Mouse (Mus musculus): ENCODE results near the gene Dpf3. TPM values are rescaled to one million over a fixed set of nuclear protein-coding genes. Genes with fewer than 3 reads are reported as not detected.

Gene Dpf3
- polyA plus RNA-seq, 1 experiment = 3.0 TPM

- peak overlapping the region; percentile 83 for H3K4me3 ChIP-seq (replicated peaks)
These were observed 14.7 kb upstream of the Dpf3 start for GRCm38 (mm10) chr12:83502190-83502589.

DNA sequence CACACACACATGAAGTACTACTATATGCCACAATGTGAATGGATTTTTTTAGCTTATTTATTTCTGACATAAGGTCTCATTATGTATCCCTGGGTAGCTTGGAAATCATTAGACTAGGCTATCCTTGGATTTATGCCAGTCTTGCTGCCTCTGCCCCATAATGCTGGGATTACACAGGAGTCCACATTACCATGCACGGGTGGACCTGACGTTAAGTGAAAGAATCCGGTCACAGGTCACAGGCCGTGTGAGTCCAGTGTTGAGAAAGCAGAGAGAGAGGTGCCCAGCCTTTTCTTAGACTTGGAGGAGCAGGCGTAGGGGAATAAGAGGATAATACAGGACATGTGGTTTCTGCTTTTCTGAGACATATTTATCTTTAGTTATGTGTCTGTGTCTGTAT lies 11.7 kb upstream of the Dpf3 start:
- H3K36me3 ChIP-seq (replicated peaks; ENCODE audit: low read length) = no peaks in the 10 kb centered on the region
- H3K9me3 ChIP-seq = peaks cover 4% of the 10 kb centered on the region; the same call in 1 of the 2 replicates
- H3K4me3 ChIP-seq (replicated peaks) = no peak overlapping the region
- TF ChIP-seq GATA1 (IDR thresholded peaks at IDR 0.05; ENCODE audit: borderline replicate concordance, low read length) = no peak
- no peak for TF ChIP-seq FLI1 (IDR thresholded peaks at IDR 0.05; ENCODE audit: low read length)
- peaks cover 12% of the 10 kb centered on the region for H3K4me1 ChIP-seq
- peaks cover 32% of the 10 kb centered on the region for H3K27me3 ChIP-seq (replicated peaks)

More at GRCm38 (mm10) chr12:83502190-83502589, 14.7 kb upstream of the Dpf3 start:
- TF ChIP-seq FLI1 (IDR thresholded peaks at IDR 0.05; ENCODE audit: low read length) (no peak), GATA1 (IDR thresholded peaks at IDR 0.05; ENCODE audit: borderline replicate concordance, low read length) (no peak)
- no peaks in the 10 kb centered on the region for H3K36me3 ChIP-seq (replicated peaks; ENCODE audit: low read length)
- peaks cover 17% of the 10 kb centered on the region for H3K27me3 ChIP-seq (replicated peaks)
- H3K9me3 ChIP-seq = peaks cover 4% of the 10 kb centered on the region; the same call in 1 of the 2 replicates
- peaks cover 12% of the 10 kb centered on the region for H3K4me1 ChIP-seq

GRCm38 (mm10) chr12:83497959-83498358 lies 10.4 kb upstream of the Dpf3 start:
- Histone ChIP-seq H3K4me1 (peaks cover 15% of the 10 kb centered on the region), H3K27me3 (replicated peaks) (peaks cover 45% of the 10 kb centered on the region), H3K9me3 (peaks cover 4% of the 10 kb centered on the region; the same call in 1 of the 2 replicates), H3K36me3 (replicated peaks; ENCODE audit: low read length) (no peaks in the 10 kb centered on the region), H3K4me3 (replicated peaks) (no peak overlapping the region)
- no peak for TF ChIP-seq GATA1 (IDR thresholded peaks at IDR 0.05; ENCODE audit: borderline replicate concordance, low read length)
- TF ChIP-seq FLI1 (IDR thresholded peaks at IDR 0.05; ENCODE audit: low read length) = no peak

GRCm38 (mm10) chr12:83496736-83497135 lies 9.2 kb upstream of the Dpf3 start:
- H3K27me3 ChIP-seq (replicated peaks) = peaks cover 49% of the 10 kb centered on the region
- peaks cover 8% of the 10 kb centered on the region for H3K4me1 ChIP-seq
- H3K4me3 ChIP-seq (replicated peaks) = no peak overlapping the region
- H3K36me3 ChIP-seq (replicated peaks; ENCODE audit: low read length) = no peaks in the 10 kb centered on the region
- H3K9me3 ChIP-seq = peaks cover 4% of the 10 kb centered on the region; the same call in 1 of the 2 replicates
- no peak for TF ChIP-seq FLI1 (IDR thresholded peaks at IDR 0.05; ENCODE audit: low read length)
- TF ChIP-seq GATA1 (IDR thresholded peaks at IDR 0.05; ENCODE audit: borderline replicate concordance, low read length) = no peak

DNA sequence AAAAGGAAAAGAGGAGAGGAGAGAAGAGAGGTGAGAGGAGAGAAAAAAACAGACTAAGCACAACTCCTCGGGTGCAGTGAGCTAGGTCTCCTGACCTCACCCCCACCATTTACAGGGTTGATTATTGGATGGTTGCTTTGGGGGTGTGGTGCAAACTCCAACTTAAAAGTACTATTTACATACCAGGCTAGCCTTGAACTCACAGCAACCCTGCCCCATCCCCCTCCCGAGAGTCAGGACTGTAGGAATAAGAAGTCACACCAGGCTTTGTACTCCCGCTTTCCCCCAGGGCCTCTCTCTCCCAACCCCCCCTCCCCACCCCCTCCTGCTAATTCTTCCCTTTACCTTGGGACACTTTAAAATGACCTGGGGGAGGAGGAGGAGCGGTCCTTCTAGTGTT lies 8.8 kb upstream of the Dpf3 start:
- Histone ChIP-seq H3K4me1 (peaks cover 4% of the 10 kb centered on the region; the same call in 1 of the 2 replicates), H3K36me3 (replicated peaks; ENCODE audit: low read length) (no peaks in the 10 kb centered on the region), H3K27me3 (replicated peaks) (peaks cover 45% of the 10 kb centered on the region), H3K9me3 (peaks cover 7% of the 10 kb centered on the region), H3K4me3 (replicated peaks) (no peak overlapping the region)
- TF ChIP-seq GATA1 (IDR thresholded peaks at IDR 0.05; ENCODE audit: borderline replicate concordance, low read length) (no peak), FLI1 (IDR thresholded peaks at IDR 0.05; ENCODE audit: low read length) (no peak)

- Histone ChIP-seq H3K27me3 (replicated peaks) (peaks cover 43% of the 10 kb centered on the region), H3K36me3 (replicated peaks; ENCODE audit: low read length) (no peaks in the 10 kb centered on the region), H3K4me3 (replicated peaks) (no peak overlapping the region), H3K4me1 (peaks cover 4% of the 10 kb centered on the region; the same call in 1 of the 2 replicates), H3K9me3 (peaks cover 11% of the 10 kb centered on the region)
- TF ChIP-seq FLI1 (IDR thresholded peaks at IDR 0.05; ENCODE audit: low read length) = no peak
- no peak for TF ChIP-seq GATA1 (IDR thresholded peaks at IDR 0.05; ENCODE audit: borderline replicate concordance, low read length)
These were observed 8.4 kb upstream of the Dpf3 start for GRCm38 (mm10) chr12:83495961-83496282.

GRCm38 (mm10) chr12:83495248-83495960 lies 7.9 kb upstream of the Dpf3 start:
- no peak overlapping the region for H3K4me3 ChIP-seq (replicated peaks)
- peaks cover 4% of the 10 kb centered on the region; the same call in 1 of the 2 replicates for H3K4me1 ChIP-seq
- no peak for TF ChIP-seq GATA1 (IDR thresholded peaks at IDR 0.05; ENCODE audit: borderline replicate concordance, low read length)
- no peak for TF ChIP-seq FLI1 (IDR thresholded peaks at IDR 0.05; ENCODE audit: low read length)
- peaks cover 40% of the 10 kb centered on the region for H3K27me3 ChIP-seq (replicated peaks)
- H3K36me3 ChIP-seq (replicated peaks; ENCODE audit: low read length) = no peaks in the 10 kb centered on the region
- peaks cover 12% of the 10 kb centered on the region for H3K9me3 ChIP-seq

GRCm38 (mm10) chr12:83494196-83494595 lies 6.7 kb upstream of the Dpf3 start:
- Histone ChIP-seq H3K36me3 (replicated peaks; ENCODE audit: low read length) (no peaks in the 10 kb centered on the region), H3K9me3 (peaks cover 19% of the 10 kb centered on the region), H3K4me1 (peaks cover 4% of the 10 kb centered on the region; the same call in 1 of the 2 replicates), H3K27me3 (replicated peaks) (peaks cover 44% of the 10 kb centered on the region), H3K4me3 (replicated peaks) (no peak overlapping the region)
- TF ChIP-seq FLI1 (IDR thresholded peaks at IDR 0.05; ENCODE audit: low read length) = no peak
- no peak for TF ChIP-seq GATA1 (IDR thresholded peaks at IDR 0.05; ENCODE audit: borderline replicate concordance, low read length)

- TF ChIP-seq FLI1 (IDR thresholded peaks at IDR 0.05; ENCODE audit: low read length) (no peak), GATA1 (IDR thresholded peaks at IDR 0.05; ENCODE audit: borderline replicate concordance, low read length) (no peak)
- Histone ChIP-seq H3K4me3 (replicated peaks) (no peak overlapping the region), H3K4me1 (peaks cover 17% of the 10 kb centered on the region), H3K27me3 (replicated peaks) (peaks cover 52% of the 10 kb centered on the region), H3K36me3 (replicated peaks; ENCODE audit: low read length) (no peaks in the 10 kb centered on the region), H3K9me3 (peaks cover 18% of the 10 kb centered on the region)
These were observed 5.3 kb upstream of the Dpf3 start for GRCm38 (mm10) chr12:83492808-83493207.

DNA sequence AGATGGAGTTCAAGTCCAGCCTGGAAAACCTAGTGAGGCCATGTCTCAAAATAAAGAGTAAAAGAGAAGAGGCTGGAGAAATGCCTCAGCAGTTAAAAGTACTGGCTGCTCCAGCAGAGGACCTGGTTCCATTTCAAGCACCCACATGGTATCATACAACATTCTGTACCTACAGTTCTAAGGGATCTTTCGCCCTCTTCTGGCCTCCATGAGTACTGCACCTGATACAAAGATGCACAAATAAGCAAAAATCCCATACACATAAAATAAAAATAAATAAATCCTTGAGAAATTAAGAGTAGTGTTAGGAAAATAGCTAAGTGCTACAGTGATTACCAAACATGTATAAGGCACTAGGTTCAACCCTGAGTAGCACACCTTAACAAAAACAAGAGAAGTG lies 4.1 kb upstream of the Dpf3 start:
- H3K4me3 ChIP-seq (replicated peaks) = no peak overlapping the region
- H3K4me1 ChIP-seq = peaks cover 21% of the 10 kb centered on the region
- no peaks in the 10 kb centered on the region for H3K36me3 ChIP-seq (replicated peaks; ENCODE audit: low read length)
- TF ChIP-seq GATA1 (IDR thresholded peaks at IDR 0.05; ENCODE audit: borderline replicate concordance, low read length) (no peak), FLI1 (IDR thresholded peaks at IDR 0.05; ENCODE audit: low read length) (no peak)
- peaks cover 16% of the 10 kb centered on the region for H3K9me3 ChIP-seq
- H3K27me3 ChIP-seq (replicated peaks) = peaks cover 53% of the 10 kb centered on the region
